Mouse (Mus musculus) kidney, embryonic 15.5 days (tissue): Measurements from ENCODE around the gene 9030612E09Rik. TPM values are rescaled to one million over a fixed set of nuclear protein-coding genes. Genes with fewer than 3 reads are reported as not detected.

Experiments used
- ATAC-seq: fragments of 200-750 bp; cut with Nextera tagmentation; replicated peaks from 2 replicates; pipeline ENCODE4 v1.8.0; 2017; ENCODE audit warnings: moderate TSS enrichment; ENCODE audit not compliant: low FRiP score
- H3K27ac ChIP-seq: fragments of 300-500 bp; sonication (generic); 2 replicates; pipeline ENCODE4 v1.5.1; 2015; ENCODE audit warnings: mild to moderate bottlenecking, inconsistent platforms
- H3K27me3 ChIP-seq: fragments of 300-500 bp; sonication (generic); 2 replicates; pipeline ENCODE4 v1.6.1; 2015; ENCODE audit warnings: inconsistent platforms
- H3K36me3 ChIP-seq: fragments of 300-500 bp; sonication (generic); 2 replicates; pipeline ENCODE4 v1.6.1; 2015; ENCODE audit warnings: inconsistent platforms
- H3K4me1 ChIP-seq: fragments of 300-500 bp; sonication (generic); 2 replicates; pipeline ENCODE4 v1.6.1; 2015; ENCODE audit warnings: inconsistent platforms
- H3K4me2 ChIP-seq: fragments of 300-500 bp; sonication (generic); 2 replicates; pipeline ENCODE4 v1.6.1; 2015; ENCODE audit warnings: moderate library complexity, mild to moderate bottlenecking, inconsistent platforms
- H3K4me3 ChIP-seq: fragments of 300-500 bp; sonication (generic); replicated peaks from 2 replicates; pipeline ENCODE4 v1.5.1; 2015; ENCODE audit warnings: mild to moderate bottlenecking, inconsistent platforms
- H3K9ac ChIP-seq: fragments of 300-500 bp; sonication (generic); 2 replicates; pipeline ENCODE4 v1.6.1; 2015; ENCODE audit warnings: mild to moderate bottlenecking, inconsistent platforms
- H3K9me3 ChIP-seq: fragments of 300-500 bp; sonication (generic); replicated peaks from 2 replicates; pipeline ENCODE4 v1.6.1; 2016; ENCODE audit warnings: inconsistent platforms
- WGBS: fragments of 180-500 bp; shearing (Covaris S2); methylation state at CpG from one replicate; pipeline ENCODE4 v1.1.7; 2015; ENCODE audit warnings: mixed read lengths; 5-methylcytosine and 5-hydroxymethylcytosine counted together
- polyA plus RNA-seq: library from polyadenylated mRNA; unstranded; fragments of >200 nt; fragmentation: Nextera tagmentation; extraction: Ambion mirVana; gene quantifications from 2 replicates; pipeline ENCODE4 v1.2.1, GENCODE M21; 2015

Gene 9030612E09Rik
- 0.71 and 0.96 TPM in 2 replicates for polyA plus RNA-seq

DNA sequence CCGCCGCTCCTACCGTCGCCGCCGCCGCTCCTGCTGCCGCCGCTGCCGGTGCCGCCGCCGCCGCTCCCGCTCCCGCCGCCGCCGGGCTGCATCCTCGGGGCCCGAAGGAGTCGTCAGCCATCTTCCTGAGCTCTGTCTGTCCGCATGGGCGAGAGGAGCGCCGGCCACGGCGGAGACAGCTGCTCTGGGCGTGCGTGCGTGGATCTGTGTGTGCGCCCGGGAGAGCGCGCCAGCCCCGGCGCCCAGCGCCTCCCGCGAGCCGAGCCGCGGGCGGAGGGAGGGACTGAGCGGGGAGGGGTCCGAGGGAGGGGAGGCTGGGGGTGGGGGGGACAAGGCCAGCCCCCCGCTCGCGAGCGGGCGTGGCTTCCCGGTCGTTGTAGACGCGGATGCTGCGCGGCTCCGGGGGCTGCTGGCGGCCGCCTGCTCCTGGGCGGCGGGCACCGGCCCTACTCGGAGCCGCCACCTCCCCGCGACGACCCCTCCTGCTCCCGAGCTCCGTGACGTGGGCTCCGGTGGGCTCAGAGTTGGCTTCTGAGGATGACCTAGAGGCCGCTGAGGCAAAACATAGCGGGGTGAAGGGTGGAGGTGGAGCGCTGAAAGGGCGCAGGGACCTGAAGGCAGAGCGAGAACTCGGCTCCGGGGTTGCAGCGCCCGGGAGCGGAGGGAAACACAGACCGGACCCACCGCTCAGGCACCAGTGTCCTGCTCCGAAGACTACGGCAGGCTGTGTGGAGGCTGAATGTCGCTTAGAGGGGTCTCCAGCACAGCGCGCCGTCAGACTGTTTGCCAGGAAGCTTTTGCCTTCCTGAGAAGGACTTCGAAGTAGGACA is at the start of gene 9030612E09Rik, which contains the start of gene Sobp:
9030612E09Rik (plus strand) TSS at position 379 of the 830 bp plus-strand sequence.
Sobp (minus strand) TSS at position 205 of the 830 bp plus-strand sequence.
- ATAC-seq, result peak; percentile 67
- peaks cover 77% of the 10 kb centered on the region for H3K27me3 ChIP-seq
- peak within 1 kb of the TSS; percentile 79 for H3K27ac ChIP-seq

DNA sequence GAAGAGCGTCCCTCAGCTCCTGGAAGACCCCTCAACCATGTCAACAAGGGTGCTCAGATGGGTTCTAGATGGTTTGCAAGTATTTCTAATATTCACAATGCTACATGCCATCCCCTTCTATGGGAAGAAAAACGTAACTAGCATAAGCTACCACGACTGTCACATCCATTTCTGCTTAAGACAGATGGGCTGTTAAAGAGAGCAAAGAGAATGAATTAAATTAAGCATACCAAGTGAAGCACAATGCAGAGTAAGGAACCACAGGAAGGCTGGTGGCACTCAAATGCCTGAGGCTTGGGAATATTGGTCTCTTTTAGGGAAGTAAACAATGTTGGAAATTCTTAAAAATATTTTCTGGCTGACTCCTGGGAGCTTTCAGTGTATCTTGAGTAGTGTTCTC is 45.8 kb upstream of the 9030612E09Rik start:
- no peak for ATAC-seq
- Histone ChIP-seq H3K36me3 (no peaks in the 10 kb centered on the region), H3K4me3 (no peak overlapping the region), H3K4me1 (peaks cover 8% of the 10 kb centered on the region; the same call in 1 of the 2 replicates), H3K4me2 (no peak overlapping the region), H3K9ac (no peak overlapping the region), H3K9me3 (no peaks in the 10 kb centered on the region), H3K27me3 (no peaks in the 10 kb centered on the region), H3K27ac (no peak overlapping the region)
- 70% methylated on average over 3 of the region's 3 CpGs for WGBS

More for the DNA sequence above, at the start of gene 9030612E09Rik, which contains the start of gene Sobp:
- Histone ChIP-seq H3K4me3 (peak within 1 kb of the TSS; percentile 87), H3K9me3 (no peaks in the 10 kb centered on the region), H3K4me1 (peaks cover 36% of the 10 kb centered on the region), H3K4me2 (peak within 1 kb of the TSS; percentile 98), H3K9ac (peak within 1 kb of the TSS; percentile 73), H3K36me3 (no peaks in the 10 kb centered on the region)
- under 1% methylated on average over 81 of the region's 91 CpGs for WGBS

DNA sequence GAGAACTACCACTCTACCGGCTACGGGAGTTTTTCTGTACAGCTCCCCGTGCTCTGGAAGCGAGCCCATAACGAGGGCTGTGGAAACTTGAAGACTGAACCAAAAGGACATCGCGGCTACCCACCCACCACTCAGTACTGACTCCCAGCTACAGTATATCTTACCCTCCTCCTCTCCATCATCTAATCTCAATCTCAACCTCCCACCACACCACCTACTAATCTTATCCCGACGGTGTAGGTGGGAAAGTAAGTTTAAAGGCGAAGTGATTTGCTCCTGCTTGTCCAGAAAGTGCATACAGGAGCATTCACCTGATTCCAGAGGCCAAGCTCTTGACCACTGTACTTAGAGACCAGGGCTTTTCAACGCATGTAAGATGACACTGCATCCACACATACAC is 40.5 kb upstream of the 9030612E09Rik start:
- Histone ChIP-seq H3K36me3 (no peaks in the 10 kb centered on the region), H3K9ac (no peak overlapping the region), H3K27ac (no peak overlapping the region), H3K9me3 (no peaks in the 10 kb centered on the region), H3K4me1 (no peaks in the 10 kb centered on the region), H3K4me3 (no peak overlapping the region), H3K27me3 (no peaks in the 10 kb centered on the region), H3K4me2 (no peak overlapping the region)
- no peak for ATAC-seq
- WGBS, result 82% methylated on average over 11 of the region's 11 CpGs

DNA sequence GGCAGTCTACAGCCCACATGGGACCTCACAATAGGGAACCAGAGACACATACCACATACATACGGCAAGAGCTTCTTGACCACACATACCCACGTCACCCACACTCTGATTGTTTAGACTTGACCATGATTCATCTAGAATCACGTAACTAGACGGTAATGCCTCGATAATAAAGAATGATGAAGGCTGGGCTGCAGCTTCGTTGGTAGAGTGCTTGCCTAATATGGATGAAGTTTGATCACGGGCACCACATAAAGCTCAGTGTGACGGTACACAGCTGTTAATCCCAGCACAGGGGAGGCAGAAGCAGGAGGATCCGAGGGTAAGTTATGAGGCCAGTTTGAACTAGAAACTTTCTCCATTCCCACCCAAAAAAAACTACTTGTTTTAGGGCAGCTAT is 31.3 kb upstream of the 9030612E09Rik start:
- WGBS, result 80% methylated on average over 9 of the region's 9 CpGs
- H3K9ac ChIP-seq, result no peak overlapping the region
- no peak overlapping the region for H3K4me2 ChIP-seq
- H3K36me3 ChIP-seq, result no peaks in the 10 kb centered on the region
- no peak overlapping the region for H3K27ac ChIP-seq
- ATAC-seq, result no peak
- no peaks in the 10 kb centered on the region for H3K27me3 ChIP-seq
- no peak overlapping the region for H3K4me3 ChIP-seq
- H3K4me1 ChIP-seq, result no peaks in the 10 kb centered on the region
- no peaks in the 10 kb centered on the region for H3K9me3 ChIP-seq

DNA sequence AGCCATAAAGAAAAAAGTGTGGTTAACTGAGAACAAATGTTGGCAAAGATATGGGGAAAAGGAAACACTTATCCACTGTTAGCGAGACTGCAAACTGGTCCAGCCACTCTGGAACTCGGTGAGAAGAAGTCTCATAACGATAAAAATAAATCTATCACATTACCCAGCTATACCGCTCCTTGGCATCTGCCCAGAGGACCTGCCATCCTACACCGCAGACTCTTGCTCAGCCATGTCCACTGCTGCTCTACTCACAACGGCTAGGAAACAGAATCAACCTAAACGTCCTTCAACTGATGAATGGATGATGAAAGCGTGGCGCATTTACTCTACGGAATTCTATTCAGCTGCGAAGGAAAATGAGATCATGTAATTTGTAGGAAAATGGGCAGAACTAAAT is 26.0 kb upstream of the 9030612E09Rik start:
- 86% methylated on average over 11 of the region's 11 CpGs for WGBS
- Histone ChIP-seq H3K9me3 (no peaks in the 10 kb centered on the region), H3K4me3 (no peak overlapping the region), H3K27ac (no peak overlapping the region), H3K4me2 (no peak overlapping the region), H3K4me1 (no peaks in the 10 kb centered on the region), H3K27me3 (no peaks in the 10 kb centered on the region), H3K9ac (no peak overlapping the region), H3K36me3 (no peaks in the 10 kb centered on the region)
- no peak for ATAC-seq

DNA sequence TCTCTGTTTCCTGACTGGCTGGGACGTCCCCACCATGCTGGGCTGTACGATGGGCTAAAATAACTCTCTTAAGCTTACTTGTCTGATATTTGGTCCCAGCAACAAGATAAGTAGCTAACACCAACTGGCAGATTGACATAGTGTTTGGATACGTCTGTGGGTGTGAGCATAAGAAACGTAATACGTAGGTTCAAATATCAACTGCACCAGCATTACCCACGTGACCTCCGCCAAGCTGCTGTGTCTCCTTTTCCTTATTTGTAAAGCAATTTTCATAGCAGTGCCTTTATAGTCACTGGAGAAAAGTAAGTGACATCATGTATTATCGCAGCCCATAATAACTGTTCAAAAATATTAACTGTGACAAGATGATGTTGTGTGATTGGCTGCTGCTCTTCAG is 21.9 kb upstream of the 9030612E09Rik start:
- H3K9ac ChIP-seq, result no peak overlapping the region
- no peak for ATAC-seq
- H3K4me1 ChIP-seq, result peaks cover 13% of the 10 kb centered on the region
- no peak overlapping the region for H3K4me3 ChIP-seq
- no peaks in the 10 kb centered on the region for H3K9me3 ChIP-seq
- no peak overlapping the region for H3K4me2 ChIP-seq
- no peaks in the 10 kb centered on the region for H3K27me3 ChIP-seq
- 70% methylated on average over 8 of the region's 8 CpGs for WGBS
- no peaks in the 10 kb centered on the region for H3K36me3 ChIP-seq
- H3K27ac ChIP-seq, result no peak overlapping the region

DNA sequence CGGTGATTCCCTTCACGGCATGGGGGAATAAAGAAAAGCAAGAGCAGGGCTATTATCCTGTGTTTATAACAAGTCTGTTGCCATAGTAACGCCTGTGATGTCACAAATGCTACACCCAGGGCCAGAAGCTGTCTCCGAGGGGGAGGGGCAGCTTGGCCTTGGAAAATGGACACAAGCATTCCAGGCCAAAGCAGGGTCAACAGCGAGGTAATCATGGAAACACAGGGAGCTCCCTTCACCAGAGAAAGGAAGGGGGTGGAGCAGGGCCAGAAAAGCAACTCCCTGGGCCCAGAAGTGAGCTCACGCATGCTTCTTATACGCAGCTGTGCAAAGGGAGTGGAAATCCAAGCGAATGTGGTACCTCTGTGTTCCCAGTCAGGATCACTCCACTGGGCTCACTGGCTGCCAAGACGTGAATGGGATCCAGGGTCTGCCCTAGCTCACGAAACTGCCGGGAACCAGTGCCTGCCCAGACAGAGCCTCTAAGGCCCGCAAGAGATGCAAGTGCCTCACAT is 19.4 kb upstream of the 9030612E09Rik start:
- Histone ChIP-seq H3K27me3 (no peaks in the 10 kb centered on the region), H3K36me3 (no peaks in the 10 kb centered on the region), H3K27ac (0 out of 2 replicates have a peak overlapping the region, but pooled peaks have one; percentile 14), H3K9ac (no peak overlapping the region), H3K9me3 (no peaks in the 10 kb centered on the region), H3K4me2 (peak overlapping the region; percentile 38), H3K4me3 (no peak overlapping the region), H3K4me1 (peaks cover 13% of the 10 kb centered on the region)
- WGBS, result 25% methylated on average over 12 of the region's 12 CpGs
- peak; percentile 58; the same call in 1 of the 2 replicates for ATAC-seq

DNA sequence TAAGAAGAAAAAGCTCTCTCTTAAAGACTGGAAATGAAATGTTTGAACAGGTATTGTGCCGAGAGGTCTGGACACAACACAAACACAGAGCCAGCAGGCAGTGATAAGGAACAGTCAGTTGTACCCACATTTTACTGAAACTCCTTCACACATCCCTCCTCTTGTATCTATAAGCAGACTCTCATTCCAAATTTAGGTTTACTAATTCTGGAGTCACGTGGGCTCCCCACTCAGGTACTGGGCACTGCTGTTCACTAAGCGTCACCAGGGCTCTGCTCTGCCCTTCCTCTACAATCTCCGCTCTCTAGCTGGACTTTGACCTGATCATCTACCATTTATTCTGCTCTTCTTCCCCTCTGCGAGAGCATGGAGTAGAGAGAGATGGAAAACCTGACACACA is 15.6 kb upstream of the 9030612E09Rik start:
- 0 out of 2 replicates have a peak, but pooled peaks cover 5% of the 10 kb centered on the region for H3K9me3 ChIP-seq
- 82% methylated on average over 5 of the region's 5 CpGs for WGBS
- no peak overlapping the region for H3K4me3 ChIP-seq
- H3K27me3 ChIP-seq, result no peaks in the 10 kb centered on the region
- no peak overlapping the region for H3K9ac ChIP-seq
- H3K36me3 ChIP-seq, result no peaks in the 10 kb centered on the region
- peaks cover 18% of the 10 kb centered on the region for H3K4me1 ChIP-seq
- no peak overlapping the region for H3K27ac ChIP-seq
- no peak for ATAC-seq
- no peak overlapping the region for H3K4me2 ChIP-seq

DNA sequence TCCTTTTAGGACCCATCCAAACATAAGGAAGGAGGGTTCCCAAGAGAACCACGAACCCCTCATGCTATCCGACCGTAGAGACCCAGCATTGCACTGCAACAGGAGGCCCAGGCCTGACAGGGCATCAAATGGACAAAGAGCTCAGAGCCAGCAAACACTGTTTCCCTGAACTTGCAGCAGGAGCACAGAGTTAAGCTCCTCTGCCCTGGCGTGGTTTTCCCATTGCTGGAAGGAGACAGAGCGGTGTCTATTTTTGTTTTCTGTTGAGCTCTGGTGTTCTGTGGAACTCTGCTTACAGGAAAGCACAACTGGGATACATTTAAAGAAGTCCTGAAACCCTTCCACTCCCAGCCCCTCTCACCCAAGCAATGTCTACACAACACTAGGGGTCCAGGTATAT is 15.2 kb upstream of the 9030612E09Rik start:
- no peak overlapping the region for H3K4me3 ChIP-seq
- H3K9me3 ChIP-seq, result 0 out of 2 replicates have a peak, but pooled peaks cover 5% of the 10 kb centered on the region
- H3K4me2 ChIP-seq, result no peak overlapping the region
- 81% methylated on average over 5 of the region's 5 CpGs for WGBS
- ATAC-seq, result no peak
- H3K9ac ChIP-seq, result no peak overlapping the region
- H3K36me3 ChIP-seq, result no peaks in the 10 kb centered on the region
- H3K4me1 ChIP-seq, result peaks cover 15% of the 10 kb centered on the region
- H3K27me3 ChIP-seq, result no peaks in the 10 kb centered on the region
- no peak overlapping the region for H3K27ac ChIP-seq

DNA sequence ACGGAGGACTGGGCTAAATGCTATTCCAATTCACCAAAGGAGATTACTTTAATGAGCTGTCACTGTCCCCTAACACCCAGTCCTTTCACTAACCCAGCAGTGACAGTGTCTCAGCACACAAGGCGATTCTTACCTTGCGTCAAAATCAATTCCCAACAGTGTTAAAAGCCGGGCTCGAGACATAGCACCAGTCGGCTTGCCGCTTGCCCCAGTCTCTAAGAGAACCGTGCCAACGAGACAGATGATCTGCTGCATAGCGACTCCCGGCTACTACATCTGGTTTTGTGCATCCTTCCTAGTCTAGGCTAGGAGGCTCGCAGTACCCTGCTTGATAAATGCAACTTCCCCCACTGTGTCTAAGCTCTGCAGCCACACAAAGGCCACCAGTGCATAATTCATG is 12.2 kb upstream of the 9030612E09Rik start:
- H3K27me3 ChIP-seq, result no peaks in the 10 kb centered on the region
- H3K27ac ChIP-seq, result no peak overlapping the region
- H3K9me3 ChIP-seq, result 0 out of 2 replicates have a peak, but pooled peaks cover 5% of the 10 kb centered on the region
- no peaks in the 10 kb centered on the region for H3K36me3 ChIP-seq
- H3K9ac ChIP-seq, result no peak overlapping the region
- H3K4me3 ChIP-seq, result no peak overlapping the region
- 24% methylated on average over 12 of the region's 12 CpGs for WGBS
- H3K4me2 ChIP-seq, result peak overlapping the region; percentile 16; the same call in 1 of the 2 replicates
- no peak; the same call in 1 of the 2 replicates for ATAC-seq
- peaks cover 5% of the 10 kb centered on the region; the same call in 1 of the 2 replicates for H3K4me1 ChIP-seq

DNA sequence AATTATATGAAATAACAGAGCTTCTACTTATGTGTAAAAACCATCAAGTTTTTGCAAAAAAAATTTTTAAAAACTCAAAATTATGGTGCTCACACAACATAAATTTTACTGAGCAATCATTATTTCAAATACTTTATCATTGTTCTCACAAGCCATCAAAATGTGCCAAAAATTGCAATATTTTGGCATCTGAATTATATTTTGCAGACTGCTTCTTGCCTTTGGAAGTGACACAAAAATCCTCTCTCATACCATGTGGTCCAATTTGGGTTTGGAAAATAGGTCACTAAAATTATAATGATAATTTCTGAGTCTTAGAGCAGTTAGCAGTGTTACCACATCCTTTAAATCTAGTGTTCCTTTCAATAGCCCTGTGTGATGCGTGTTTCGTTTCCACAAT is 10.1 kb upstream of the 9030612E09Rik start:
- WGBS, result 92% methylated on average over 2 of the region's 2 CpGs
- ATAC-seq, result no peak

DNA sequence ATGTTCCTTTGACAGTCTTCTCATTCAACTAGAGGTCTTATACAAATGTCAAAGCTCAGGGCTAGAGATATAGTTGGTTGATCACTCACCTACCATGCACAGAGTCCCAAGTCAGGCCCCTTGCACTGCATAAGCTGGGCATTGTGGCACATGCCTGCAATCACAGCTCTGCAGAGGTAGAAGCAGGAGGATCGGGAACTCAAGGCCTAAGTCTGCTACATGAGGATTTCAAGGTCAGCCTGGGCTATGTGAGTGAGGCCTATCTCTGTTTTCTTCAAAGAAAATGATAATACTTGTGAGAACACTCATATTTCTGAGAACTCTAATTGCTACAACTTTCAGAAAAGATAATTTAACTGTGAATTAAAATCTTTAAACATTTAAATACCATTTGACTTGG is 8.4 kb upstream of the 9030612E09Rik start:
- Histone ChIP-seq H3K4me2 (no peak overlapping the region), H3K36me3 (no peaks in the 10 kb centered on the region), H3K27ac (no peak overlapping the region), H3K4me1 (peaks cover 11% of the 10 kb centered on the region), H3K27me3 (peaks cover 17% of the 10 kb centered on the region), H3K9ac (no peak overlapping the region), H3K9me3 (0 out of 2 replicates have a peak, but pooled peaks cover 5% of the 10 kb centered on the region), H3K4me3 (no peak overlapping the region)
- no peak for ATAC-seq
- 83% methylated on average over 1 of the region's 1 CpGs for WGBS

More for the DNA sequence above, 10.1 kb upstream of the 9030612E09Rik start:
- Histone ChIP-seq H3K4me2 (no peak overlapping the region), H3K27me3 (peaks cover 4% of the 10 kb centered on the region), H3K4me1 (peaks cover 5% of the 10 kb centered on the region; the same call in 1 of the 2 replicates), H3K36me3 (no peaks in the 10 kb centered on the region), H3K4me3 (no peak overlapping the region), H3K27ac (no peak overlapping the region), H3K9me3 (0 out of 2 replicates have a peak, but pooled peaks cover 5% of the 10 kb centered on the region), H3K9ac (no peak overlapping the region)
